Comparison of ENCODE assay signal across 7 mouse cellular contexts in the genomic region with DNA sequence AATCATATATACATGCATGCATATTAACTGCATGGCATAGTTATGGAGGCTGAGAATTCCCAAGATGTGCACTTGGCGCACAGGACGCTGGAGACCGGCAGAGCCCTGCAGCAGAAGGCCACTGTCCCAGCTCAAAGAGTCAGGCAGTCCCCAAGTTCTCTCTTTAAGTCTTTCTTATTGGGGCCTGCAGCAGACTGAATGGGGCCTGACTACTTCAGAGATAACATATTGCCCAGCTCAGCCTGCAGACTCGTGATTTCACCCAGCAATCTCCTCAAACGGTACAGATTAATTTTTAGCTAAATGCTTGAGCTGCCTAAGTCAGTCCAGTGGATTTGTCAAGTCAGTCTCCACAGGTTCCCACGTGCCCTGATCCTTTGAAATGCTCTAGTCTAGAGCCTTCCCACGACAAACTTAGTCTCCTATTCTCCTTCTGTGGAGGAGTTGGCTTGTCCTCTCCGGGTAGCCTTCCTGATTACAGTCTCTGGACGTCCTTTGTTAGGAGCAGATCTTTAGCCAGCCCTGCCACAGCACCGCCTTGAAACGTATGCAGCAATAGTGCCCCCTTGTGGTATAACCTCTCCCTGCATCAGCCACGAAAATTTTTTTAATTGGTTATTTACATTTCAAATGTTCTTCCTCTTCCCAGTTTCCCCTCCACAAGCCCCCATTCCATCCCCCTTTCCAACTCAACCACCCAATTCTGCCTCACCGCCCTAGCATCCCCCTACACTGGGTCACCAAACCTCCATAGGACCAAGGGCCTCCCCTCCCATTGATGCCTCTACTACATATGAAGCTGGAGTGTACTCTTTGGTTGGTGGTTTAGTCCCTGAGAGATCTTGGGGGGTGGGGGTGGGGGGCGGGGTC. TPM values are rescaled to one million over a fixed set of nuclear protein-coding genes. Genes with fewer than 3 reads are reported as not detected.
DNase-seq lines count a peak whose midpoint lies in the region; ATAC-seq and TF ChIP-seq lines count a peak whose summit lies in the region.

No protein-coding gene starts in this region.

- H3K27ac ChIP-seq in left cerebral cortex, adult 2 months = no peak overlapping the region

- no peak overlapping the region for H3K4me3 ChIP-seq in left cerebral cortex, adult 2 months

- intact Hi-C loops in left cerebral cortex, adult 2 months (cut with DNase I) = loop anchor here (1.0 to 2.0 kb wide), 3 partner anchors 97 to 394 kb away; no protein-coding TSS in a partner anchor

- DNase-seq in adipocyte (ENCODE audit: low spot score) = peak; percentile 89
- DNase-seq in gastrocnemius, postnatal 10 days = peak; percentile 64
- DNase-seq in induced T-regulatory cell, adult 2 months (ENCODE audit: low read depth) = peak; percentile 83
- DNase-seq in left cerebral cortex, adult 2 months (ENCODE audit: extremely low spot score in 1 of 2, low spot score in 2 of 2) = peak; percentile 47 to 68
- peak; percentile 18 for DNase-seq in right cerebral cortex, postnatal 14 days

- peak; percentile 93 for TF ChIP-seq CTCF in left cerebral cortex, adult 2 months (IDR thresholded peaks at IDR 0.05)

- peak; percentile 95 for ATAC-seq in common myeloid progenitor, adult 5-6 weeks (replicated peaks; ENCODE audit: low read depth, poor library complexity, severe bottlenecking)
- ATAC-seq in megakaryocyte, adult 5-6 weeks (ENCODE audit: poor library complexity, severe bottlenecking) = peak; percentile 92

RNA-seq across cellular contexts. Expression of gene Igf2r, which starts 40.9 kb away (rescaled TPM):
- 5.8 and 7.3 TPM in 2 replicates for total RNA-seq in common myeloid progenitor, adult 5-6 weeks (2017)
- 100 to 1,000 TPM in 1 of 2 experiments, 10 to 100 TPM in 1; 92.0 to 114 TPM for total RNA-seq in gastrocnemius, postnatal 10 days (2021)
- total RNA-seq in left cerebral cortex, adult 2 months (2021) = 10 to 100 TPM; 29.1 to 29.3 TPM
- 0.69 and 1.9 TPM in 2 replicates for total RNA-seq in megakaryocyte, adult 5-6 weeks (2015)
- total RNA-seq in megakaryocyte, adult 5-6 weeks (2017) = 3.7 and 5.7 TPM in 2 replicates

RNA-seq across cellular contexts. Expression of gene Mas1, which starts 57.6 kb away (rescaled TPM):
- total RNA-seq in common myeloid progenitor, adult 5-6 weeks (2017) = not detected in 2 replicates
- total RNA-seq in gastrocnemius, postnatal 10 days (2021) = under 1 TPM; 0.59 to 0.72 TPM
- total RNA-seq in left cerebral cortex, adult 2 months (2021) = 10 to 100 TPM; 36.8 to 42.2 TPM
- total RNA-seq in megakaryocyte, adult 5-6 weeks (2015) = not detected in 2 replicates
- not detected in 2 replicates for total RNA-seq in megakaryocyte, adult 5-6 weeks (2017)

Comparison
In these comparisons a context has a peak if more than half of its experiments do, and no peak if none do; other contexts are left out.
1. DNase-seq: peak in every context shown above with its lines; median percentile 89 in adipocyte; 83 in induced T-regulatory cell, adult 2 months; 64 in gastrocnemius, postnatal 10 days; 58 in left cerebral cortex, adult 2 months; 18 in right cerebral cortex, postnatal 14 days.
2. RNA of gene Mas1, which starts 57.6 kb away (total RNA-seq): 36.8 to 42.2 TPM in left cerebral cortex, adult 2 months; 0.59 to 0.72 TPM in gastrocnemius, postnatal 10 days, not detected in common myeloid progenitor, adult 5-6 weeks and not detected in megakaryocyte, adult 5-6 weeks; every median in the first group is over 10 times any median in the second.